ENCODE assay signal across 33 mouse cellular contexts in the genomic region with DNA sequence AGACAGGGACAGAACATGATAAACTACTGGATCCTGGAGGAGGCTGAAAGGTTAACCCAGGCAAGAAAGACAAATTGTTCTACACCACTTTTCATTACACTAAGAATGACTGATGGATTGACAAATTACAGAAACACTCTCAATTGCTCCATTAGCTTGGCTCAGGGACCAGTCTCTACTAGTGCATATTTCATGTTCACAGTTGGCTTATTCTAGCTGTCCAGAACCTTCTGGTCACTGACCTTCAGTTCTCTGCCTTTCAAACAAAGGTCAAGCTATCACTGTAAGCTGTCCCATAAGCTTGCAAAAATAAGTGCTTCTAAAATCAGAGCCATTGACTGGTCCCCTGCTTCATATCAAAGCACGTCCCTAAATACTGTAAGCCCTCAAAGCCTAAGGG.
"Had no signal": no experiment of that assay in that cellular context is flagged by ENCODE, and none has a peak within 500 bp of the region (broad histone marks: within the 10 kb centered on the region; RNA-seq: fewer than 3 reads in every experiment).

No protein-coding gene starts in this region.

- H3K4me1 ChIP-seq: hindbrain, embryonic 10.5 days; hindbrain, embryonic 12.5 days; hindbrain, embryonic 13.5 days; hindbrain, embryonic 15.5 days; intestine, embryonic 15.5 days had no signal

- H3K27ac ChIP-seq: heart, adult 2 months; heart, embryonic 10.5 days; heart, embryonic 13.5 days; heart, embryonic 15.5 days; hindbrain, embryonic 10.5 days; hindbrain, embryonic 12.5 days; hindbrain, embryonic 13.5 days; hindbrain, embryonic 14.5 days; hindbrain, embryonic 15.5 days; hindbrain, postnatal 0 days; intestine, embryonic 15.5 days; kidney, embryonic 15.5 days; kidney, postnatal 0 days; layer of hippocampus, adult 2 months; left cerebral cortex, adult 2 months had no signal

- H3K9me3 ChIP-seq: heart, embryonic 10.5 days; heart, embryonic 12.5 days; heart, embryonic 13.5 days; heart, embryonic 15.5 days; hindbrain, embryonic 10.5 days; hindbrain, embryonic 12.5 days; hindbrain, embryonic 13.5 days; hindbrain, embryonic 15.5 days; intestine, embryonic 15.5 days; kidney, embryonic 15.5 days had no signal

- H3K9ac ChIP-seq: heart, embryonic 12.5 days; heart, embryonic 13.5 days; heart, embryonic 15.5 days; hindbrain, embryonic 12.5 days; hindbrain, embryonic 13.5 days; hindbrain, embryonic 14.5 days; hindbrain, embryonic 15.5 days; intestine, embryonic 15.5 days; kidney, embryonic 15.5 days had no signal

- H3K4me3 ChIP-seq: heart, adult 2 months; heart, embryonic 10.5 days; heart, embryonic 12.5 days; heart, embryonic 13.5 days; heart, embryonic 15.5 days; hindbrain, embryonic 10.5 days; hindbrain, embryonic 12.5 days; hindbrain, embryonic 13.5 days; hindbrain, embryonic 15.5 days; intestine, embryonic 15.5 days; kidney, embryonic 15.5 days; layer of hippocampus, adult 2 months; left cerebral cortex, adult 2 months had no signal

- ATAC-seq: hindbrain, embryonic 16.5 days; hindbrain, postnatal 0 days; inflammation-experienced regulatory T-cells, adult 6 months; intestine, embryonic 15.5 days; intestine, embryonic 16.5 days; intestine, postnatal 0 days had no signal

- DNase-seq: heart, adult 2 months; heart, postnatal 10 days; heart, postnatal 14 days; heart, postnatal 36 days; heart, postnatal 4 days; kidney, adult 11 months; kidney, adult 8-10 months; kidney, postnatal 14 days; kidney, postnatal 25 days; kidney, postnatal 36 days; kidney, postnatal 4 days; layer of hippocampus, adult 9-11 months; layer of hippocampus, postnatal 36 days had no signal

- H3K36me3 ChIP-seq: heart, embryonic 10.5 days; heart, embryonic 12.5 days; heart, embryonic 13.5 days; heart, embryonic 15.5 days; hindbrain, embryonic 10.5 days; hindbrain, embryonic 12.5 days; hindbrain, embryonic 13.5 days; hindbrain, embryonic 15.5 days; intestine, embryonic 15.5 days; kidney, embryonic 15.5 days had no signal

- H3K27me3 ChIP-seq: heart, embryonic 12.5 days; heart, embryonic 13.5 days; heart, embryonic 15.5 days; hindbrain, embryonic 12.5 days; hindbrain, embryonic 13.5 days; hindbrain, embryonic 15.5 days; intestine, embryonic 15.5 days; kidney, embryonic 15.5 days had no signal

- H3K4me2 ChIP-seq: heart, embryonic 11.5 days; heart, embryonic 12.5 days; heart, embryonic 13.5 days; heart, embryonic 15.5 days; hindbrain, embryonic 12.5 days; hindbrain, embryonic 13.5 days; hindbrain, embryonic 14.5 days; hindbrain, embryonic 15.5 days; intestine, embryonic 15.5 days; kidney, embryonic 15.5 days had no signal
